26 mouse cellular contexts compared by ENCODE assay signal in genomic region chr4:94620077-94620476, GRCm38 (mm10). TPM values are rescaled to one million over a fixed set of nuclear protein-coding genes. Genes with fewer than 3 reads are reported as not detected.
"Had no signal": no experiment of that assay in that cellular context is flagged by ENCODE, and none has a peak within 500 bp of the region (broad histone marks: within the 10 kb centered on the region; RNA-seq: fewer than 3 reads in every experiment).

No protein-coding gene starts in this region.

- H3K27ac ChIP-seq: layer of hippocampus, adult 2 months; limb, embryonic 10.5 days; limb, embryonic 13.5 days; liver, embryonic 12.5 days; liver, embryonic 15.5 days; lung, embryonic 15.5 days; neural tube, embryonic 12.5 days; neural tube, embryonic 15.5 days had no signal

- DNase-seq: kidney, adult 9 months; kidney, postnatal 14 days; layer of hippocampus, adult 9-11 months; liver; lung, adult 18-20 months; lung, postnatal 10 days; lung, postnatal 4 days; midbrain, embryonic 14.5 days; right cerebral cortex, adult 18-20 months; right cerebral cortex, postnatal 14 days; right cerebral cortex, postnatal 4 days; thymus, postnatal 25 days had no signal

- H3K4me3 ChIP-seq: layer of hippocampus, adult 2 months; limb, embryonic 10.5 days; limb, embryonic 13.5 days; liver, embryonic 12.5 days; liver, embryonic 15.5 days; lung, embryonic 15.5 days; neural tube, embryonic 12.5 days; neural tube, embryonic 15.5 days had no signal

RNA-seq across cellular contexts. Expression of gene Lrrc19, which starts 29.9 kb away (rescaled TPM):
- total RNA-seq: layer of hippocampus, adult 2 months; layer of hippocampus, postnatal 25 days; left cerebral cortex, adult 18-20 months; left cerebral cortex, postnatal 25 days; megakaryocyte progenitor cell, adult 5-6 weeks; megakaryocyte-erythroid progenitor cell, adult 5-6 weeks; midbrain, postnatal 0 days had no signal
